Mouse (Mus musculus): Measurements from ENCODE around the gene Ly6f. TPM values are rescaled to one million over a fixed set of nuclear protein-coding genes. Genes with fewer than 3 reads are reported as not detected.

Gene Ly6f
- polyA plus RNA-seq, 1 experiment: not detected

DNA sequence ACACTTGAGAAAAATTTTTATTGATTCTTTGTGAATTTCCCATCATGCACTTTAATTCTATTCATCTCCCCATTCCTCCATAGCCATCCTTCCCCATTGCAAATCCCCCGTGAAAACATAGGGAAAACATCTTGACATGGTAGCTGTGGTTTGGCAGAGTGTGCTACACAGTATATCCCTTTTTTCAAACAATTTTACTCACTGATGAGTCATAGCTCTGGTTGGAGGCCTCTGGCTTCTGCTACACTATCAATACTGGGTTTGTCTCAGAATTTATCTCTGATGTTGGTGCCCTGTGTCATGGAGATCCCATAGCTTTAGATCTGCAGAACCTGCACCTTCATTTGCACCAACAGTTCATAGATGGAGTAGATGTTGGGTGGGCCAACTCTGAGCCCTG is 24.2 kb downstream of the Ly6f start:
- H3K27me3 ChIP-seq (ENCODE audit: control insufficient read depth, insufficient read depth, low read length): no peaks in the 10 kb centered on the region
- no peaks in the 10 kb centered on the region for H3K4me1 ChIP-seq (ENCODE audit: control insufficient read depth, insufficient read depth, insufficient read length, low read length)
- 91% methylated on average over 1 of the region's 1 CpGs for WGBS
- no peak for TF ChIP-seq POLR2A (IDR thresholded peaks at IDR 0.05; ENCODE audit: low read depth, low read length)
- TF ChIP-seq CTCF (IDR thresholded peaks at IDR 0.05; ENCODE audit: extremely low read depth, insufficient read length, insufficient replicate concordance, low read depth, low read length): no peak
- H3K36me3 ChIP-seq (ENCODE audit: control insufficient read depth, insufficient read depth, low read length): no peaks in the 10 kb centered on the region
- H3K4me3 ChIP-seq (ENCODE audit: low read depth, low read length): no peak overlapping the region
- H3K27ac ChIP-seq (ENCODE audit: insufficient read depth, low read depth, low read length): no peak overlapping the region

- 83% methylated on average over 7 of the region's 7 CpGs for WGBS
- no peak for TF ChIP-seq CTCF (IDR thresholded peaks at IDR 0.05; ENCODE audit: extremely low read depth, insufficient read length, insufficient replicate concordance, low read depth, low read length)
- TF ChIP-seq POLR2A (IDR thresholded peaks at IDR 0.05; ENCODE audit: low read depth, low read length): no peak
- no peaks in the 10 kb centered on the region for H3K4me1 ChIP-seq (ENCODE audit: control insufficient read depth, insufficient read depth, insufficient read length, low read length)
Measured at GRCm38 (mm10) chr15:75293873-75294385, 25.7 kb downstream of the Ly6f start.

DNA sequence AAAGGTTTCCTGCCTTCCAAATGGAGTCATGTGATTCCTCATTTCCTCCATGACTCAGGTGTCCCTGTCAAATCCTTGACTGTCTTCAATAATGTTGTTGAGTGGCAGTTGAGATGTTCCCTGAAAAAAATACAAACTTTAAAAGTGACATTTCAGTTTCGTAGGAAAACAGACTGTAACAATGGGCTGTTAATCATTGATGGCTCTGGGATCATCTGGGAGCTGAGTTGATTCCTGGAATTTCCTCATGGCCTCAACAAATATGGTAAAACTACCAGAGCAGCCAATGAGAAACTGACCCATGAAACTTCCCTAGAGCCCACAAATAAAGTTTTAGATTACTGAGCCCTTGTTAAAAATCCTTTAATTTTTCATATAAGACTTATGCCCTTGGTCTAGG is 37.9 kb downstream of the Ly6f start:
- no peak overlapping the region for H3K4me3 ChIP-seq (ENCODE audit: low read depth, low read length)
- no peaks in the 10 kb centered on the region for H3K36me3 ChIP-seq (ENCODE audit: control insufficient read depth, insufficient read depth, low read length)
- WGBS: 20% methylated on average over 1 of the region's 1 CpGs
- H3K4me1 ChIP-seq (ENCODE audit: control insufficient read depth, insufficient read depth, insufficient read length, low read length): no peaks in the 10 kb centered on the region
- no peak overlapping the region for H3K27ac ChIP-seq (ENCODE audit: insufficient read depth, low read depth, low read length)
- no peak for TF ChIP-seq POLR2A (IDR thresholded peaks at IDR 0.05; ENCODE audit: low read depth, low read length)
- TF ChIP-seq CTCF (IDR thresholded peaks at IDR 0.05; ENCODE audit: extremely low read depth, insufficient read length, insufficient replicate concordance, low read depth, low read length): no peak
- H3K27me3 ChIP-seq (ENCODE audit: control insufficient read depth, insufficient read depth, low read length): no peaks in the 10 kb centered on the region

More at GRCm38 (mm10) chr15:75293873-75294385, 25.7 kb downstream of the Ly6f start:
- Histone ChIP-seq H3K4me3 (ENCODE audit: low read depth, low read length) (no peak overlapping the region), H3K36me3 (ENCODE audit: control insufficient read depth, insufficient read depth, low read length) (no peaks in the 10 kb centered on the region), H3K27ac (ENCODE audit: insufficient read depth, low read depth, low read length) (no peak overlapping the region), H3K27me3 (ENCODE audit: control insufficient read depth, insufficient read depth, low read length) (no peaks in the 10 kb centered on the region)

GRCm38 (mm10) chr15:75309186-75309585 is 41.0 kb downstream of the Ly6f start:
- TF ChIP-seq CTCF (IDR thresholded peaks at IDR 0.05; ENCODE audit: extremely low read depth, insufficient read length, insufficient replicate concordance, low read depth, low read length) (no peak), POLR2A (IDR thresholded peaks at IDR 0.05; ENCODE audit: low read depth, low read length) (no peak)
- H3K27me3 ChIP-seq (ENCODE audit: control insufficient read depth, insufficient read depth, low read length): no peaks in the 10 kb centered on the region
- 86% methylated on average over 4 of the region's 4 CpGs for WGBS
- no peaks in the 10 kb centered on the region for H3K36me3 ChIP-seq (ENCODE audit: control insufficient read depth, insufficient read depth, low read length)
- no peak overlapping the region for H3K27ac ChIP-seq (ENCODE audit: insufficient read depth, low read depth, low read length)
- H3K4me1 ChIP-seq (ENCODE audit: control insufficient read depth, insufficient read depth, insufficient read length, low read length): no peaks in the 10 kb centered on the region
- H3K4me3 ChIP-seq (ENCODE audit: low read depth, low read length): no peak overlapping the region

- Histone ChIP-seq H3K27ac (ENCODE audit: insufficient read depth, low read depth, low read length) (no peak overlapping the region), H3K4me1 (ENCODE audit: control insufficient read depth, insufficient read depth, insufficient read length, low read length) (no peaks in the 10 kb centered on the region), H3K27me3 (ENCODE audit: control insufficient read depth, insufficient read depth, low read length) (no peaks in the 10 kb centered on the region), H3K36me3 (ENCODE audit: control insufficient read depth, insufficient read depth, low read length) (no peaks in the 10 kb centered on the region), H3K4me3 (ENCODE audit: low read depth, low read length) (no peak overlapping the region)
- WGBS: 97% methylated on average over 1 of the region's 1 CpGs
- TF ChIP-seq POLR2A (IDR thresholded peaks at IDR 0.05; ENCODE audit: low read depth, low read length) (no peak), CTCF (IDR thresholded peaks at IDR 0.05; ENCODE audit: extremely low read depth, insufficient read length, insufficient replicate concordance, low read depth, low read length) (no peak)
Measured at GRCm38 (mm10) chr15:75309946-75310345, 41.7 kb downstream of the Ly6f start.

DNA sequence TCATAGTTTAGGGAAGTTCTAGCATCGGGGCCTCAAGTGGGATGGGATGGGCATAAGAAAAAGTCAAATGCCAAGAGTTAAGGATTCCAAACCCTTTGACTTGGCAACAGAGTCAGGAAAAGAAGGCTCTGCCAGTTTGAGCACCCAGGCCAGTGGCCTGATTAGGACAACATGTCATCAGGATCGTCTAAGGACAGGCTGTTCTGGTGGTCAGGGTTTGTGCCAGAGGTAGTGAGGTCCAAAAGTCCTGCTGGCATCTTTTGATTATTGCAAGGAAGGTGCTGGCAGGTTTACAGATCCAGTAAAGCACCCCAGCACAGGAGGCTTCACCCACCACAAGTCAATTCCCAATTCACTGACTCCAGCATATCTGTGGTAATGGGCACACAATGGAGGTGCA is 46.2 kb downstream of the Ly6f start:
- Histone ChIP-seq H3K4me1 (ENCODE audit: control insufficient read depth, insufficient read depth, insufficient read length, low read length) (no peaks in the 10 kb centered on the region), H3K27me3 (ENCODE audit: control insufficient read depth, insufficient read depth, low read length) (no peaks in the 10 kb centered on the region), H3K36me3 (ENCODE audit: control insufficient read depth, insufficient read depth, low read length) (no peaks in the 10 kb centered on the region), H3K27ac (ENCODE audit: insufficient read depth, low read depth, low read length) (no peak overlapping the region), H3K4me3 (ENCODE audit: low read depth, low read length) (no peak overlapping the region)
- TF ChIP-seq CTCF (IDR thresholded peaks at IDR 0.05; ENCODE audit: extremely low read depth, insufficient read length, insufficient replicate concordance, low read depth, low read length) (no peak), POLR2A (IDR thresholded peaks at IDR 0.05; ENCODE audit: low read depth, low read length) (no peak)
- WGBS: 76% methylated on average over 2 of the region's 2 CpGs

- Histone ChIP-seq H3K4me3 (ENCODE audit: low read depth, low read length) (no peak overlapping the region), H3K27me3 (ENCODE audit: control insufficient read depth, insufficient read depth, low read length) (no peaks in the 10 kb centered on the region), H3K4me1 (ENCODE audit: control insufficient read depth, insufficient read depth, insufficient read length, low read length) (no peaks in the 10 kb centered on the region), H3K36me3 (ENCODE audit: control insufficient read depth, insufficient read depth, low read length) (no peaks in the 10 kb centered on the region), H3K27ac (ENCODE audit: insufficient read depth, low read depth, low read length) (no peak overlapping the region)
- no peak for TF ChIP-seq POLR2A (IDR thresholded peaks at IDR 0.05; ENCODE audit: low read depth, low read length)
- TF ChIP-seq CTCF (IDR thresholded peaks at IDR 0.05; ENCODE audit: extremely low read depth, insufficient read length, insufficient replicate concordance, low read depth, low read length): peak; percentile 18; the same call in 1 of the 2 replicates
- 34% methylated on average over 2 of the region's 2 CpGs for WGBS
Measured at GRCm38 (mm10) chr15:75317255-75317654, 49.0 kb downstream of the Ly6f start.

All from small intestine, adult 2 months (tissue).